Mouse (Mus musculus) skeletal muscle tissue, adult 2 months (tissue): ENCODE measurements around the gene Syngr2.

ENCODE experiments used
- DNase-seq: peaks from one replicate; pipeline ENCODE4 v3.0.0-alpha.2; 2012; ENCODE audit warnings: low read depth, low spot score

Syngr2 gene

GRCm38 (mm10) chr11:117863174-117863856 is 53.8 kb downstream of the Syngr2 start:
- no peak for DNase-seq
